Mouse (Mus musculus) adrenal gland, postnatal 4 days (tissue): ENCODE data around the gene Gxylt2. TPM values are rescaled to one million over a fixed set of nuclear protein-coding genes. Genes with fewer than 3 reads are reported as not detected.

Experiments used
- DNase-seq, 2 experiments: peaks; one replicate each; pipeline ENCODE4 v3.0.0; 2021 to 2022; ENCODE audit warnings: low spot score in 2 of 2, mixed read lengths in 2 of 2
- total RNA-seq, 2 experiments: library from RNA; stranded (reverse); gene quantifications; 2 replicates each; pipeline ENCODE4 v1.2.3; 2021

Gxylt2 gene
- total RNA-seq, 2 experiments from 2014 or later, result 1.2 to 2.7 TPM

GRCm38 (mm10) chr6:100795797-100796196, 91.3 kb downstream of the Gxylt2 start:
- no peak for DNase-seq

- DNase-seq, result no peak
Measured at GRCm38 (mm10) chr6:100799290-100799689, 94.8 kb downstream of the Gxylt2 start.

GRCm38 (mm10) chr6:100799766-100800165, 95.2 kb downstream of the Gxylt2 start:
- no peak for DNase-seq

GRCm38 (mm10) chr6:100800497-100800955, 96.0 kb downstream of the Gxylt2 start:
- DNase-seq, result peak; percentile 11 to 15

GRCm38 (mm10) chr6:100802381-100803083, 98.0 kb downstream of the Gxylt2 start:
- DNase-seq, result no peak

- no peak for DNase-seq
Measured at GRCm38 (mm10) chr6:100803250-100803649, 98.7 kb downstream of the Gxylt2 start.

GRCm38 (mm10) chr6:100807187-100807586, 102.7 kb downstream of the Gxylt2 start:
- DNase-seq, result no peak

- no peak for DNase-seq
Measured at GRCm38 (mm10) chr6:100807746-100808145, 103.2 kb downstream of the Gxylt2 start.

GRCm38 (mm10) chr6:100808221-100808778, 103.8 kb downstream of the Gxylt2 start:
- DNase-seq, result no peak

GRCm38 (mm10) chr6:100810117-100810516, 105.6 kb downstream of the Gxylt2 start:
- no peak for DNase-seq

GRCm38 (mm10) chr6:100811731-100812130, 107.2 kb downstream of the Gxylt2 start:
- DNase-seq, result no peak

- no peak for DNase-seq
Measured at GRCm38 (mm10) chr6:100821367-100821766, 116.8 kb downstream of the Gxylt2 start.

GRCm38 (mm10) chr6:100823356-100823755, 118.8 kb downstream of the Gxylt2 start:
- no peak for DNase-seq

GRCm38 (mm10) chr6:100824381-100824965, 119.9 kb downstream of the Gxylt2 start:
- DNase-seq, result no peak

- DNase-seq, result no peak
Measured at GRCm38 (mm10) chr6:100826046-100826445, 121.5 kb downstream of the Gxylt2 start.

GRCm38 (mm10) chr6:100828565-100828964, 124.0 kb downstream of the Gxylt2 start:
- no peak for DNase-seq

GRCm38 (mm10) chr6:100829770-100830169, 125.2 kb downstream of the Gxylt2 start:
- DNase-seq, result no peak

- no peak for DNase-seq
Measured at GRCm38 (mm10) chr6:100831188-100831587, 126.7 kb downstream of the Gxylt2 start.

GRCm38 (mm10) chr6:100831751-100832150, 127.2 kb downstream of the Gxylt2 start:
- no peak for DNase-seq

- DNase-seq, result peak; percentile 73 to 82
Measured at GRCm38 (mm10) chr6:100833355-100833754, 128.8 kb downstream of the Gxylt2 start, which contains the start of gene Ppp4r2. Gene Ppp4r2, plus strand, starts transcription at chr6:100833622.

- DNase-seq, result peak; percentile 16 to 19
Measured at GRCm38 (mm10) chr6:100833811-100834481, 129.4 kb downstream of the Gxylt2 start.
